Mouse (Mus musculus): ENCODE results near the gene Cic.

DNA sequence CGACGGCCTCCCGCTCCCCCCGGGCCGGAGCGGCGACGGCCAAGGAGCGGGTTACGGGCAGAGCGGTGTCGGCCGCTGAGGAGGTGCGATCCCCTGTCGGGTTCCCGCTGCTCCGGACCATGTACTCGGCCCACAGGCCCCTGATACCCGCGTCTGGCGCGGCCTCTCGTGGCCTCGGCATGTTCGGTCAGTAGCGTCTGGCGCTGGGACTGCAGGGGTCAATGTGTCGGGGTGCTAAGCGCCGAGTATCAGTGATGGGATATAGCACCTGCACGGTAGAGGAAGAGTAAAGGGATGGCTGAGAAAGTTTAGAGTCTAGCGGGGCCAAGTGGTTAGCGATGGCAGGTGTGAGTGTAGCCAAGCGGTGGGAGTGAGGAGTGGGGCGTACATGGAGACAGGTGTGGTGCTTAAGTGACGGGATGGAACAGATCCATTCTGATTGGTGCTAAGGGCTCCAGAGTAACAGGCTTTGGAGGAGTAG lies 15.3 kb downstream of the Cic start:
- no peak for TF ChIP-seq GATA1 (IDR thresholded peaks at IDR 0.05; ENCODE audit: borderline replicate concordance, low read length)
- TF ChIP-seq FLI1 (IDR thresholded peaks at IDR 0.05; ENCODE audit: low read length) = no peak
